Mouse (Mus musculus) 416B (cell line): ENCODE results near the gene 9630041A04Rik.

ENCODE experiments used
- DNase-seq: peaks from one replicate; pipeline ENCODE4 v3.0.0; 2011; ENCODE audit warnings: low read depth

Gene 9630041A04Rik

GRCm38 (mm10) chr9:101861596-101862471 lies at the start of gene 9630041A04Rik:
Gene 9630041A04Rik, plus strand, starts transcription at chr9:101861841.
- DNase-seq, result no peak

- no peak for DNase-seq
Observed at GRCm38 (mm10) chr9:101823896-101824295, 37.7 kb upstream of the 9630041A04Rik start.

- DNase-seq, result no peak
Observed at GRCm38 (mm10) chr9:101825626-101826025, 36.0 kb upstream of the 9630041A04Rik start.

GRCm38 (mm10) chr9:101833619-101834018 lies 28.0 kb upstream of the 9630041A04Rik start:
- DNase-seq, result no peak

- no peak for DNase-seq
Observed at GRCm38 (mm10) chr9:101841101-101841500, 20.5 kb upstream of the 9630041A04Rik start.

- no peak for DNase-seq
Observed at GRCm38 (mm10) chr9:101843893-101844292, 17.7 kb upstream of the 9630041A04Rik start.

GRCm38 (mm10) chr9:101845691-101846090 lies 15.9 kb upstream of the 9630041A04Rik start:
- DNase-seq, result no peak

- no peak for DNase-seq
Observed at GRCm38 (mm10) chr9:101862481-101863065, 932 bp downstream of the 9630041A04Rik start.

- no peak for DNase-seq
Observed at GRCm38 (mm10) chr9:101863130-101863529, 1.5 kb downstream of the 9630041A04Rik start.

- no peak for DNase-seq
Observed at GRCm38 (mm10) chr9:101868593-101868992, 7.0 kb downstream of the 9630041A04Rik start.

- DNase-seq, result no peak
Observed at GRCm38 (mm10) chr9:101870034-101870433, 8.4 kb downstream of the 9630041A04Rik start.

GRCm38 (mm10) chr9:101875306-101875705 lies 13.7 kb downstream of the 9630041A04Rik start:
- no peak for DNase-seq

- no peak for DNase-seq
Observed at GRCm38 (mm10) chr9:101877109-101877987, 15.7 kb downstream of the 9630041A04Rik start.

GRCm38 (mm10) chr9:101883295-101883694 lies 21.7 kb downstream of the 9630041A04Rik start:
- no peak for DNase-seq

- no peak for DNase-seq
Observed at GRCm38 (mm10) chr9:101897851-101898250, 36.2 kb downstream of the 9630041A04Rik start.

GRCm38 (mm10) chr9:101903406-101903805 lies 41.8 kb downstream of the 9630041A04Rik start:
- DNase-seq, result no peak

GRCm38 (mm10) chr9:101907747-101908255 lies 46.2 kb downstream of the 9630041A04Rik start:
- DNase-seq, result no peak

- DNase-seq, result no peak
Observed at GRCm38 (mm10) chr9:101908849-101909248, 47.2 kb downstream of the 9630041A04Rik start.

GRCm38 (mm10) chr9:101909491-101909890 lies 47.9 kb downstream of the 9630041A04Rik start:
- DNase-seq, result no peak

- DNase-seq, result no peak
Observed at GRCm38 (mm10) chr9:101911176-101911866, 49.7 kb downstream of the 9630041A04Rik start.

- no peak for DNase-seq
Observed at GRCm38 (mm10) chr9:101915082-101915481, 53.4 kb downstream of the 9630041A04Rik start.
